Mouse (Mus musculus) c-Kit-positive CD71-positive TER-119-positive erythroid progenitor cells, embryonic 14.5 days (primary cell): Measurements from ENCODE around the gene Kcnmb3.
"Not testable (repeated sequence)": the region's sequence is repeated elsewhere in the genome, so short reads cannot be mapped to it uniquely, and the experiment has no call there.

Source experiments
- DNase-seq: peaks from one replicate; pipeline ENCODE4 v3.0.0-alpha.2; 2013; ENCODE audit warnings: low spot score

Gene Kcnmb3

GRCm38 (mm10) chr3:32430394-32430793 is 61.6 kb downstream of the Kcnmb3 start:
- DNase-seq = no peak

GRCm38 (mm10) chr3:32429351-32429750 is 62.7 kb downstream of the Kcnmb3 start:
- not testable (repeated sequence) for DNase-seq

- DNase-seq = no peak
These were observed 63.1 kb downstream of the Kcnmb3 start for GRCm38 (mm10) chr3:32428921-32429320.

GRCm38 (mm10) chr3:32428361-32428760 is 63.7 kb downstream of the Kcnmb3 start:
- no peak for DNase-seq

GRCm38 (mm10) chr3:32427695-32428094 is 64.3 kb downstream of the Kcnmb3 start:
- no peak for DNase-seq
